Mouse (Mus musculus) kidney, embryonic 14.5 days (tissue): Measurements from ENCODE around the gene Gas2l3. TPM values are rescaled to one million over a fixed set of nuclear protein-coding genes. Genes with fewer than 3 reads are reported as not detected.

ENCODE experiments used
- ATAC-seq: fragments of 200-750 bp; cut with Nextera tagmentation; 2 replicates; pipeline ENCODE4 v1.8.0; 2017; ENCODE audit warnings: moderate number of reproducible peaks, mild to moderate bottlenecking, moderate TSS enrichment, moderate library complexity; ENCODE audit not compliant: low FRiP score, low TSS enrichment
- H3K27ac ChIP-seq: fragments of 300-500 bp; sonication (generic); 2 replicates; pipeline ENCODE4 v1.5.1; 2014; ENCODE audit warnings: low read depth, mild to moderate bottlenecking, low read length, moderate library complexity, mixed read lengths
- H3K27me3 ChIP-seq: fragments of 300-500 bp; sonication (generic); 2 replicates; pipeline ENCODE4 v1.6.1; 2014; ENCODE audit warnings: mild to moderate bottlenecking, low read length; ENCODE audit not compliant: control insufficient read depth, insufficient read depth
- H3K36me3 ChIP-seq: fragments of 300-500 bp; sonication (generic); 2 replicates; pipeline ENCODE4 v1.6.1; 2014; ENCODE audit warnings: low read length, mixed read lengths; ENCODE audit not compliant: control insufficient read depth, insufficient read depth
- H3K4me1 ChIP-seq: fragments of 300-500 bp; sonication (generic); 2 replicates; pipeline ENCODE4 v1.6.1; 2014; ENCODE audit warnings: low read length, mixed read lengths; ENCODE audit not compliant: control insufficient read depth, insufficient read depth
- H3K4me2 ChIP-seq: fragments of 300-500 bp; sonication (generic); replicated peaks from 2 replicates; pipeline ENCODE4 v1.6.1; 2014; ENCODE audit warnings: low read depth, mild to moderate bottlenecking, low read length
- H3K4me3 ChIP-seq: fragments of 300-500 bp; sonication (generic); 2 replicates; pipeline ENCODE4 v1.5.1; 2014; ENCODE audit warnings: mild to moderate bottlenecking, low read length
- H3K9ac ChIP-seq: fragments of 300-500 bp; sonication (generic); 2 replicates; pipeline ENCODE4 v1.6.1; 2014; ENCODE audit warnings: low read depth, mild to moderate bottlenecking, low read length, moderate library complexity
- H3K9me3 ChIP-seq: fragments of 300-500 bp; sonication (generic); 2 replicates; pipeline ENCODE4 v1.6.1; 2016; ENCODE audit warnings: low read length; ENCODE audit not compliant: control insufficient read depth
- WGBS: fragments of 180-500 bp; shearing (Covaris S2); extraction: QIAGEN DNeasy Blood & Tissue Kit; methylation state at CpG from one replicate; pipeline ENCODE4 v1.1.7; 2014; 5-methylcytosine and 5-hydroxymethylcytosine counted together
- polyA plus RNA-seq: library from polyadenylated mRNA; unstranded; fragments of >200 nt; fragmentation: Nextera tagmentation; extraction: Ambion mirVana; gene quantifications from 2 replicates; pipeline ENCODE4 v1.2.1, GENCODE M21; 2014

The Gas2l3 gene
- polyA plus RNA-seq, 1 experiment from 2014 or later = 22.3 TPM

GRCm38 (mm10) chr10:89391571-89392163, 52.1 kb downstream of the Gas2l3 start:
- ATAC-seq = no peak
- Histone ChIP-seq H3K4me2 (no peak overlapping the region), H3K27ac (no peak overlapping the region), H3K9ac (no peak overlapping the region), H3K36me3 (no peaks in the 10 kb centered on the region), H3K9me3 (no peaks in the 10 kb centered on the region), H3K4me3 (no peak overlapping the region), H3K4me1 (no peaks in the 10 kb centered on the region), H3K27me3 (no peaks in the 10 kb centered on the region)
- 85% methylated on average over 4 of the region's 4 CpGs for WGBS

- Histone ChIP-seq H3K4me2 (no peak overlapping the region), H3K4me1 (no peaks in the 10 kb centered on the region), H3K27ac (no peak overlapping the region), H3K9ac (no peak overlapping the region), H3K9me3 (no peaks in the 10 kb centered on the region), H3K27me3 (no peaks in the 10 kb centered on the region), H3K36me3 (no peaks in the 10 kb centered on the region), H3K4me3 (no peak overlapping the region)
- WGBS = 81% methylated on average over 3 of the region's 3 CpGs
- ATAC-seq = no peak
Observed at GRCm38 (mm10) chr10:89386461-89386860, 57.3 kb downstream of the Gas2l3 start.

DNA sequence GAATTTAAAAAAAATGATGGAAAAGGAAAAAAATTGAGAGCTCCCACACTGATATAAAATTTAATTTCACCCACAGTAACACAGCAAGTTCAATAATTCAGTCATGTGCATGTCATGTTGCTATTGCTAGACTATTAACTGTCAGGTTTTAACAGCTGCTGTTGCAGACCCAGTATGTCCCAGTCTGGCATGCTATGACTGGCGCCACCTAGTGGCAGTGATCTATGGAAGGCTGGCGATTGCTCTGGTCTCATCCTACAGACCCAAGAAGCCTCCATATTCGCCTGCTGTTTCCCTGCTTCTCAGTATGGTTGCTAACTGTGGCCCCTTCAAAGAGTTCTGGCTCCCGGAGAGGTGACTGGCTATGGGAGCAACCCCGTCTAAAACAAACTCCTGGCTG, 60.3 kb downstream of the Gas2l3 start:
- H3K27me3 ChIP-seq = no peaks in the 10 kb centered on the region
- no peak overlapping the region for H3K4me3 ChIP-seq
- H3K4me1 ChIP-seq = no peaks in the 10 kb centered on the region
- no peaks in the 10 kb centered on the region for H3K9me3 ChIP-seq
- no peak overlapping the region for H3K27ac ChIP-seq
- no peak overlapping the region for H3K4me2 ChIP-seq
- no peak overlapping the region for H3K9ac ChIP-seq
- 6% methylated on average over 5 of the region's 5 CpGs for WGBS
- H3K36me3 ChIP-seq = no peaks in the 10 kb centered on the region
- peak; percentile 85; the same call in 1 of the 2 replicates for ATAC-seq

DNA sequence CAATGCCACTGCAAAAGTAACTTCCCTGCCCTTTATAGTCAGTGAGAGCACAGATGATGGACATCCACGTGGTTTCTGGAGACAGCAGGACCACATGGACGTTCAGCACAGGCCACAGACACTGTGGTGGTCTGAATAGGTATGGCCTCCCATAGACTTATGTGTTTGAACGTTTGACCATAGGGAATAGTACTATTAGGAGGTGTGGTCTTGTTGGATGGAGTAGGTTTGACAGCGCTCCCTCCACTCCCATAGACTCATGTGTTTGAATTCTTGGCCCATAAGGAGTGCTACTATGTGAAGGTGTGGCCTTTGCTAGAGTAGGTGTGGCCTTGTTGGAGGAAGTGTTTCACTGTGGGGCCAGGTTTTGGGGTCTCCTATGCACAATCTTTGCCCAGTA, 66.0 kb downstream of the Gas2l3 start:
- no peaks in the 10 kb centered on the region for H3K36me3 ChIP-seq
- 81% methylated on average over 4 of the region's 4 CpGs for WGBS
- H3K9ac ChIP-seq = no peak overlapping the region
- H3K4me2 ChIP-seq = no peak overlapping the region
- no peaks in the 10 kb centered on the region for H3K27me3 ChIP-seq
- no peaks in the 10 kb centered on the region for H3K4me1 ChIP-seq
- no peak overlapping the region for H3K4me3 ChIP-seq
- no peaks in the 10 kb centered on the region; the same call in 1 of the 2 replicates for H3K9me3 ChIP-seq
- no peak for ATAC-seq
- H3K27ac ChIP-seq = no peak overlapping the region

GRCm38 (mm10) chr10:89370051-89370450, 73.7 kb downstream of the Gas2l3 start:
- no peak overlapping the region for H3K9ac ChIP-seq
- no peak overlapping the region for H3K4me2 ChIP-seq
- no peak overlapping the region for H3K27ac ChIP-seq
- no peak overlapping the region for H3K4me3 ChIP-seq
- no peaks in the 10 kb centered on the region for H3K27me3 ChIP-seq
- WGBS = 19% methylated on average over 1 of the region's 1 CpGs
- H3K36me3 ChIP-seq = no peaks in the 10 kb centered on the region
- H3K9me3 ChIP-seq = no peaks in the 10 kb centered on the region
- no peak for ATAC-seq
- no peaks in the 10 kb centered on the region for H3K4me1 ChIP-seq

DNA sequence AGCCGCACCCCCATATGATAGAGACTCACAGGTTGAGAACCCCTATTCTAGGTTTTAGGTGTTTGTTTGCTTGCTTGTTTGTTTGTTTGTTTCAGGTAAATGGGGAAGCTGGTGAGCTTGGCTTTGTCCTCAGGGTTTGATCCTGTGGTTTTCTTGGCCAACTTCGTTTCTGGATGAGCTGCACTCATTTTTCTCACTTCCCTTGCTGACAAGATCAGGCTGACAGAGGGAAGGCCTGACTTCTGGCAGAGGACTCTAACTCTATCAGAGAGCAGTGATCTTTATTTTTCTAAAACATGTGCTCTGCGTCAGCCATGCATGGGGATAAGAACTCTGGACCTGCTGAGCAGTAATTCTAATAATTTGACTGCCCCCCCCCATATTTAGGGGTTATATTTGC, 84.8 kb downstream of the Gas2l3 start:
- Histone ChIP-seq H3K27ac (no peak overlapping the region), H3K4me2 (no peak overlapping the region), H3K4me1 (no peaks in the 10 kb centered on the region), H3K4me3 (no peak overlapping the region), H3K36me3 (no peaks in the 10 kb centered on the region), H3K27me3 (no peaks in the 10 kb centered on the region), H3K9me3 (no peaks in the 10 kb centered on the region), H3K9ac (no peak overlapping the region)
- no peak for ATAC-seq
- WGBS = 70% methylated on average over 3 of the region's 3 CpGs

Other genes starting within 250 kb of the Gas2l3 start
- 5.4 and 6.9 TPM in 2 replicates for gene Ano4, start 99.2 kb downstream of the Gas2l3 start, polyA plus RNA-seq
- 0.34 and 0.66 TPM in 2 replicates for gene Nr1h4, start 89.6 kb upstream of the Gas2l3 start, polyA plus RNA-seq
- gene Slc17a8, start 177.3 kb upstream of the Gas2l3 start, polyA plus RNA-seq = 0.29 and 0.45 TPM in 2 replicates
- 9.2 and 16.0 TPM in 2 replicates for gene Scyl2, start 242.3 kb upstream of the Gas2l3 start, polyA plus RNA-seq